Mouse (Mus musculus) heart, embryonic 12.5 days (tissue): ENCODE measurements around the gene D130052B06Rik. TPM values are rescaled to one million over a fixed set of nuclear protein-coding genes. Genes with fewer than 3 reads are reported as not detected.

ENCODE experiments used
- ATAC-seq: fragments of 200-750 bp; cut with Nextera tagmentation; 2 replicates; pipeline ENCODE4 v1.8.0; 2017; ENCODE audit warnings: moderate TSS enrichment, moderate library complexity; ENCODE audit not compliant: insufficient number of reproducible peaks, low FRiP score
- H3K27ac ChIP-seq: fragments of 300-500 bp; sonication (generic); 2 replicates; pipeline ENCODE4 v1.5.1; 2016; ENCODE audit warnings: mild to moderate bottlenecking, moderate library complexity; ENCODE audit not compliant: poor library complexity, severe bottlenecking
- H3K27me3 ChIP-seq: fragments of 300-500 bp; sonication (generic); replicated peaks from 2 replicates; pipeline ENCODE4 v1.6.1; 2016; ENCODE audit warnings: mild to moderate bottlenecking, moderate library complexity
- H3K36me3 ChIP-seq: fragments of 300-500 bp; sonication (generic); 2 replicates; pipeline ENCODE4 v1.6.1; 2016; ENCODE audit warnings: mild to moderate bottlenecking, moderate library complexity
- H3K4me1 ChIP-seq: fragments of 300-500 bp; sonication (generic); replicated peaks from 2 replicates; pipeline ENCODE4 v1.6.1; 2016; ENCODE audit warnings: mild to moderate bottlenecking
- H3K4me2 ChIP-seq: fragments of 300-500 bp; sonication (generic); 2 replicates; pipeline ENCODE4 v1.6.1; 2016; ENCODE audit warnings: mild to moderate bottlenecking, moderate library complexity
- H3K4me3 ChIP-seq: fragments of 300-500 bp; sonication (generic); 2 replicates; pipeline ENCODE4 v1.5.1; 2016; ENCODE audit warnings: mild to moderate bottlenecking
- H3K9ac ChIP-seq: fragments of 300-500 bp; sonication (generic); 2 replicates; pipeline ENCODE4 v1.6.1; 2016; ENCODE audit warnings: mild to moderate bottlenecking, moderate library complexity
- H3K9me3 ChIP-seq: fragments of 300-500 bp; sonication (generic); replicated peaks from 2 replicates; pipeline ENCODE4 v1.6.1; 2016; ENCODE audit warnings: mild to moderate bottlenecking, moderate library complexity
- WGBS: fragments of 180-500 bp; shearing (Covaris S2); methylation state at CpG from one replicate; pipeline ENCODE4 v1.1.7; 2016; 5-methylcytosine and 5-hydroxymethylcytosine counted together
- polyA plus RNA-seq: library from polyadenylated mRNA; unstranded; fragments of >200 nt; fragmentation: Nextera tagmentation; extraction: Ambion mirVana; gene quantifications from 2 replicates; pipeline ENCODE4 v1.2.1, GENCODE M21; 2016

Gene D130052B06Rik
- polyA plus RNA-seq, 1 experiment from 2014 or later, result not detected

- H3K4me3 ChIP-seq, result no peak overlapping the region
- WGBS, result 51% methylated on average over 6 of the region's 6 CpGs
- no peak overlapping the region for H3K4me2 ChIP-seq
- no peaks in the 10 kb centered on the region for H3K36me3 ChIP-seq
- no peaks in the 10 kb centered on the region for H3K4me1 ChIP-seq
- no peak overlapping the region for H3K27ac ChIP-seq
- ATAC-seq, result no peak
- no peak overlapping the region for H3K9ac ChIP-seq
- no peaks in the 10 kb centered on the region for H3K27me3 ChIP-seq
- no peaks in the 10 kb centered on the region for H3K9me3 ChIP-seq
These were observed 69.3 kb downstream of the D130052B06Rik start for GRCm38 (mm10) chr11:33668376-33668775.

GRCm38 (mm10) chr11:33670105-33670965 is 71.2 kb downstream of the D130052B06Rik start:
- no peaks in the 10 kb centered on the region for H3K36me3 ChIP-seq
- ATAC-seq, result no peak
- H3K4me2 ChIP-seq, result no peak overlapping the region
- no peaks in the 10 kb centered on the region for H3K4me1 ChIP-seq
- no peaks in the 10 kb centered on the region; the same call in 1 of the 2 replicates for H3K27me3 ChIP-seq
- no peak overlapping the region for H3K9ac ChIP-seq
- WGBS, result 75% methylated on average over 10 of the region's 10 CpGs
- no peak overlapping the region for H3K27ac ChIP-seq
- H3K9me3 ChIP-seq, result peaks cover 4% of the 10 kb centered on the region
- no peak overlapping the region for H3K4me3 ChIP-seq

Other genes with a start within 250 kb of the D130052B06Rik start
- gene Ranbp17, start 85.6 kb upstream of the D130052B06Rik start, polyA plus RNA-seq, result 6.8 and 7.2 TPM in 2 replicates
- gene Gabrp, start 20.3 kb upstream of the D130052B06Rik start, polyA plus RNA-seq, result 0.71 and 4.5 TPM in 2 replicates